Mouse (Mus musculus) spleen, adult 18-20 months (tissue): Measurements from ENCODE around the gene Spns3.

ENCODE experiments used
- DNase-seq, 2 experiments: peaks; one replicate each; pipeline ENCODE4 v3.0.0; 2022; ENCODE audit warnings: mixed read lengths in 2 of 2

Spns3 gene

GRCm38 (mm10) chr11:72550134-72550988 is at the start of gene Spns3:
Gene Spns3, minus strand, starts transcription at chr11:72550506.
- DNase-seq: peak; percentile 42 to 48

- DNase-seq: no peak
Observed at GRCm38 (mm10) chr11:72597780-72598179, 47.5 kb upstream of the Spns3 start.

- no peak for DNase-seq
Observed at GRCm38 (mm10) chr11:72595010-72595737, 44.9 kb upstream of the Spns3 start.

GRCm38 (mm10) chr11:72587537-72588233 is 37.4 kb upstream of the Spns3 start:
- DNase-seq: no peak

- DNase-seq: no peak
Observed at GRCm38 (mm10) chr11:72586570-72586969, 36.3 kb upstream of the Spns3 start.

GRCm38 (mm10) chr11:72583092-72583491 is 32.8 kb upstream of the Spns3 start:
- no peak for DNase-seq

GRCm38 (mm10) chr11:72582448-72582705 is 32.1 kb upstream of the Spns3 start:
- no peak for DNase-seq

GRCm38 (mm10) chr11:72581609-72582447 is 31.5 kb upstream of the Spns3 start:
- DNase-seq: no peak

- DNase-seq: no peak
Observed at GRCm38 (mm10) chr11:72578471-72578870, 28.2 kb upstream of the Spns3 start.

GRCm38 (mm10) chr11:72576466-72577351 is 26.4 kb upstream of the Spns3 start:
- peak in 1 of 2 experiments; percentile 38 for DNase-seq

GRCm38 (mm10) chr11:72576111-72576465 is 25.8 kb upstream of the Spns3 start:
- no peak for DNase-seq

- DNase-seq: peak in 1 of 2 experiments; percentile 58
Observed at GRCm38 (mm10) chr11:72573819-72574218, 23.5 kb upstream of the Spns3 start.

GRCm38 (mm10) chr11:72570319-72570979 is 20.1 kb upstream of the Spns3 start:
- peak; percentile 63 to 79 for DNase-seq

GRCm38 (mm10) chr11:72569671-72570318 is 19.5 kb upstream of the Spns3 start:
- no peak for DNase-seq

GRCm38 (mm10) chr11:72569051-72569450 is 18.7 kb upstream of the Spns3 start:
- no peak for DNase-seq

- no peak for DNase-seq
Observed at GRCm38 (mm10) chr11:72566816-72567338, 16.6 kb upstream of the Spns3 start.

GRCm38 (mm10) chr11:72566304-72566703 is 16.0 kb upstream of the Spns3 start:
- no peak for DNase-seq

GRCm38 (mm10) chr11:72564232-72564807 is 14.0 kb upstream of the Spns3 start:
- no peak for DNase-seq

- DNase-seq: no peak
Observed at GRCm38 (mm10) chr11:72560661-72561060, 10.4 kb upstream of the Spns3 start.

GRCm38 (mm10) chr11:72558155-72558554 is 7.8 kb upstream of the Spns3 start:
- no peak for DNase-seq
